Mouse (Mus musculus) heart, postnatal 10 days (tissue): Measurements from ENCODE around the gene Tymp. TPM values are rescaled to one million over a fixed set of nuclear protein-coding genes. Genes with fewer than 3 reads are reported as not detected.

Experiments used
- DNase-seq, 2 experiments: peaks; one replicate each; pipeline ENCODE4 v3.0.0; 2021
- intact Hi-C: fragments of 180-260 bp; cut with DNase I; formaldehyde crosslinking; loops from one replicate; pipeline ENCODE4 v1.15.1; 2025
- total RNA-seq, 2 experiments: library from RNA; stranded (reverse); gene quantifications; 2 replicates each; pipeline ENCODE4 v1.2.3; 2021

Gene Tymp
- under 1 TPM; 0.31 to 0.64 TPM for total RNA-seq

GRCm38 (mm10) chr15:89376957-89377356 lies at the start of gene Tymp:
Gene Tymp, minus strand, starts transcription at chr15:89377039.
- DNase-seq, result no peak
- intact Hi-C loops, result loop anchor here (5.0 kb wide), 1 partner anchor 150 kb away; no protein-coding TSS in a partner anchor

- peak; percentile 85 to 90 for DNase-seq
- intact Hi-C loops, result no loop called here
Measured at GRCm38 (mm10) chr15:89425711-89426121, 48.9 kb upstream of the Tymp start, which contains the start of gene Cpt1b. Gene Cpt1b, minus strand, starts transcription at chr15:89425863.

GRCm38 (mm10) chr15:89424621-89425020 lies 47.8 kb upstream of the Tymp start:
- no peak for DNase-seq
- intact Hi-C loops, result no loop called here

DNA sequence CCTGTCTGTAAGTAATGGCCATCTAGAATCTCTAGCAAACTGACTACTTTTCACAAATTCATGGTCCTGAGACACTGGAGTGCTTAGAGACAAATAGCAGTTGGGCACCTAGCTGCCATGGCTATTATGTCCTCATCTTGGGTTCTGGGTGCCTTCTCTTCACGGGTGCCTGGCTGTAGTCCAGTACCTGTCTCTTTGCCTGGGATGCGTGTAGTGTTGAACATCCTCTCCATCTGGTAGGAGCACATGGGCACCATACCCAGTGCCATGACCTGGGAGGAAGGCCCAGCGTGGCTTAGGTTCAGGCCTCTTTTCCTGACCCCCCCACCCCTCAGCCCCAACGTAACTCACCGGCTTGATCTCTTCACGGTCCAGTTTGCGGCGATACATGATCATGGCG lies 45.1 kb upstream of the Tymp start:
- no peak for DNase-seq
- intact Hi-C loops, result no loop called here

- intact Hi-C loops, result no loop called here
- DNase-seq, result peak; percentile 67 to 70
Measured at GRCm38 (mm10) chr15:89415282-89415681, 38.4 kb upstream of the Tymp start.

DNA sequence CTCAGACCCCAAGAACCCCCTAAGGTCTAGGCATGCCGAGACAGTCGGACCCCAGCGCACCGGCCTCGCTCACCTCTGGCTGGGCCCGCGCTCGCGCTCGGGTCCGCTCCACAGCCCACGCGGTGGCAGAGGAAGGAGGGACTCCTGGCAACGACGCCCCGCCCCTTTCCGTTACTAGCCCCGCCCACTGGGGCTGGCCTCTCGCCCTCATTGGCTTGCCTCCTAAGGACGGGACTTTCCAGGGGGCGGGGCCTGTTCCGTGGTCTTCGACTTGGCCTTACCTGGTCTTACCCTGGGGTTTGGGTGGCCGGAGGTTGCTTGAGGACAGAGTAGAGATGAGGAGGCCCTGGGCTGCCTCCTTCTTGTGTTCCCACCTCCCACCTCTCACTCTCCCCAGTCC lies 33.3 kb upstream of the Tymp start, which contains the start of gene Syce3:
Gene Syce3, minus strand, starts transcription at position 386 of the 400 bp plus-strand sequence.
- no peak for DNase-seq
- intact Hi-C loops, result no loop called here

- no peak for DNase-seq
- intact Hi-C loops, result no loop called here
Measured at GRCm38 (mm10) chr15:89406691-89407090, 29.9 kb upstream of the Tymp start.

- no peak for DNase-seq
- intact Hi-C loops, result no loop called here
Measured at GRCm38 (mm10) chr15:89404831-89405623, 28.2 kb upstream of the Tymp start.

DNA sequence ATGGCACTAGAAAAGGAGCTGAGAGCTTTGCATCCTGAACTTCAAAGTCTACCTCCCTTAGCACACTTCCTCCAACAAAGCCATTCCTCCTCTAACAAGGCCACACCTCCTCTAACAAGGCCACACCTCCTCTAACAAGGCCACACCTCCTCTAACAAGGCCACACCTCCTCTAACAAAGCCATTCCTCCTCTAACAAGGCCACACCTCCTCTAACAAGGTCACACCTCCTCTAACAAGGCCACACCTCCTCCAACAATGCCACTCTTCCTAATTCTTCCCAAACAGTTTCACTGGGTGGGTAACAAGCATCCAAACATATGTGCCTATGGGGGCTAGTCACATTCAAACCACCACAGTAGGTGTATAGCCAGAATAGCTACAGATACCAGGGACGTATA lies 25.6 kb upstream of the Tymp start:
- DNase-seq, result no peak
- intact Hi-C loops, result no loop called here

- intact Hi-C loops, result no loop called here
- DNase-seq, result no peak
Measured at GRCm38 (mm10) chr15:89399716-89400115, 22.9 kb upstream of the Tymp start.

DNA sequence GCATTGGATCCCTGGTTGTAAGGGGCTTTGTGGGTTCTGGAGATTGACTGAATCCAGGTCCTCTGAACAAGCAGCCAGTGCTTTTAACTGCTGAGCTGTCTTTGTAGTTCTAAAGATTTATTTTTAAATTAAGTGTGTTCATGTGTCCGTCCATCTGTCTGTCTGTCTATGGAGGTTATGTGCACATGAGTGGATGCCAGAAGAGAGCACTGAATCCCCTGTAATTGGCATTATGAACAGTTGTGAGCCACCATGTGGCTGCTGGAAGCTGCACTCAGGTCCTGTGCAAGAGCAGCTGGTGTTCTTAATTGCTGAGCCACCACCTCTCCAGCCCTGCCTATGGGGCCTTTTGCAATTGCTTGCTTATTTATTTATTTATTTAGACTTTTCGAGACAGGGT lies 21.3 kb upstream of the Tymp start:
- no peak for DNase-seq
- intact Hi-C loops, result no loop called here

- intact Hi-C loops, result no loop called here
- no peak for DNase-seq
Measured at GRCm38 (mm10) chr15:89396883-89397282, 20.0 kb upstream of the Tymp start.

GRCm38 (mm10) chr15:89390081-89390480 lies 13.2 kb upstream of the Tymp start:
- intact Hi-C loops, result no loop called here
- DNase-seq, result no peak

DNA sequence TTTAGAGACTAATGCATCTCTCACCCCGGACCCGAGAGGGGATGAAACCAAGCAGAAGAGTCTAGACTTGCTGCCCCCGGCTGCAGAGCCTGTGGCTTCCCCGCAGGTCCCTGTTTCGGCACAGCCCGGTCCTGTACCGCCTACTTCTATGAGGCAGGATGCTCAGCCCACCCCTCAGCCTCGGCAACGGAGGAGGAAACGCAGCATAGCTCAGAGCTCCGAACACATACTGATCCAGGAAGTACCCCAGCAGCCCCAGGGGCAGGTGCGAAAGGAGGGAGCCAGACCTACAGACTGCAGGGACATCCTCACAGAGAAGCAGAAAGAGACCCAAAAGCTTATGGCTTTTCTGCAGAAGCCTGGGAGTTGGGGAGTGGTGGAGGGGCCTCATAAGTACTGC lies 10.3 kb upstream of the Tymp start:
- intact Hi-C loops, result no loop called here
- DNase-seq, result no peak

- DNase-seq, result no peak
- intact Hi-C loops, result no loop called here
Measured at GRCm38 (mm10) chr15:89384617-89385016, 7.8 kb upstream of the Tymp start, which contains the start of gene Klhdc7b. Gene Klhdc7b, plus strand, starts transcription at chr15:89384917.

- peak in 1 of 2 experiments; percentile 35 for DNase-seq
Measured at GRCm38 (mm10) chr15:89379429-89379828, 2.6 kb upstream of the Tymp start.

DNA sequence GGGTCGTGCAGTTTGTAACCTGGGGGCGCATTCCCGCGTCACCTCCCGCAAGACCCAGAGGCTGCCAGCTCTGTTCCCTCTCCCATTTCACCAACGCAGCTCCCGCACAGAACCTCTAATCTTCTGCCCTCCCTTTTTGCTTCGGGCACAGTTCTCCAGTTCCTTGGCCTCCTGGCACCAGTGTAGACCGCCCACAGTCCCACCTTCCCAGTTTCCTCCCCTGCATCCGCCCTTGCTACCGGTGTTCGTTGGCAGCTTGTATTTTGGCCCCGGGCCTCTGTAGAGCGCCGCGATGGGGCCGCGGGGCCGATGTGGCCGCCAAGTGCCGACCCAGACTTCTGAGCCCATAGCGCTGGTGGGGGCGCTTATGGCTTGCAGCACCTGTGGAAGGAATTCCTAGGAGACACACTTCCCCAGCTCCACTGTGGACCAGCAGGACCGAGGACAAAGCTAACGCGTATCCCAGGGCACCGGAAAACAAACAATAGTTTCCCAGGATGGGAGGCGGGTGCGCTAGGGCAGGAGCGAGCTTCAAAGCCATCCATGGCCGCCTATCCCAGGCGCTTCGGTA lies 2.1 kb upstream of the Tymp start, which contains the start of gene Odf3b:
Gene Odf3b, minus strand, starts transcription at position 452 of the 571 bp plus-strand sequence.
- intact Hi-C loops, result loop anchor here (2.0 to 5.0 kb wide), 2 partner anchors 50 to 148 kb away; partner anchors contain the start of genes C730034F03Rik, Chkb and Gm44502
- DNase-seq, result peak; percentile 54 to 57

More at GRCm38 (mm10) chr15:89379429-89379828, 2.6 kb upstream of the Tymp start:
- intact Hi-C loops, result loop anchor here (2.0 to 5.0 kb wide), 2 partner anchors 49 to 148 kb away; partner anchors contain the start of genes C730034F03Rik, Chkb and Gm44502

DNA sequence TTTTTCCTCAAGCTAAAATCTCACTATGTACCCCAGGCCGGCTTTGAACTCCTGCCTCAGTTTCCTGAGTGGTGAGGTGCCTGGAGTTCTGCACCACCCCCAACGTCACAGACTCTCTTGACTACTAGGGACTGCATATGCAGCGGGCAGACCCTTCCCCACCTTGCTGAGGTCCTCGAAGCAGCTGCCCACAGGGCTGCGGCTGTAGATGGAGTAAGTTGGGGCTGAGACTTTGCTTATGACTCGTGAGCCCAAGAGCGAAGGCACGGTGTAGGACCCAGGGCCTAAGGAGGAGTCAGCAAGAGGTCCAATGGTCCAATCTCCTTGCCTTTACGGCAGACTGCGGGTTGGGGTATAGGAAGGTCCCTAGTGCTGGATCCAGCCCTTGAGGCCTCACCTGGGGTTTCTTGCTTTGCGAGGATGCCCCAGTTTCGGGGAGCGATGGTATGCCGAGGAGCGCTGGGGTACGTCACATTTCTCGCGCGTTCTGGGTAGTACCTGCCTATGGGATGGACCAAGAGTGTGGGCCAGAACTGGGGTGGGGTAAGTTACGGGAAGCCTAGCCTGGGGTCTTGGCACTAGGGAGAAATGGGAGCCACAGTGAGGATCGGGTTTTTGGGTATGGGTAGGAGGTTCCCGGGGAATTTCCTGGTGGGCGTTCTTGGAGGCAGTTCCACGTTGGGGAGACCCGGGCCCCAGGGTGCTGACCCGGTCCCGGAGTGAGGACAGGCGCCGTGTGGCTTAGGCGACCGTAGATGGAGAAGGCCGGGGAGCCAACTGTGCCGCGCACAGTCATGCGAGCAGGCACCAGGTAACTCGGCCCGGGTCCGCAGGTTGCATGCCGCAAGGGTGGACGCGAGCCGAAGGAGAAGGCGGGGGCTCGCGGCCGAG lies 1.3 kb upstream of the Tymp start:
- intact Hi-C loops, result loop anchor here (2.0 to 5.0 kb wide), 2 partner anchors 51 to 149 kb away; partner anchors contain the start of genes C730034F03Rik, Chkb and Gm44502
- no peak for DNase-seq

DNA sequence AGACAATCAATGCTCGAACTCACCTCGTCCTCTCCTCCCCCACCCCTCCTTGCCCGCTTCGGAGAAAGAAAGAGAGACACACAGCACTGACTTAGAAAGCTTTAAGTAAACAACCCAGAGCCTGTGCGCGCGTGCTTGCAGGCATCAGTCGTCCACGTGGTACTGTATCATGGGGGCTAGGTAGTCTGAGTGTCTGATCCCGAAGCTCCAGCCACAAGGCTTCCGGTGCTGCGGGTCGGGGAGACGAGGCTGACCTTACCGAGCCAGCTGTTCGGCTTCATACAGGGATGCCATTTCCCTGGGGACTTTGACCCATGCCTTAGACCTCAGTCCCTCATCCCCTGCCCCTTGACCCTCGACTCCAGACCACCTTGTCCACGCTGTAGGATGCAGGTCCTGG lies 523 bp upstream of the Tymp start:
- intact Hi-C loops, result loop anchor here (5.0 kb wide), 1 partner anchor 150 kb away; no protein-coding TSS in a partner anchor
- DNase-seq, result no peak

- no peak for DNase-seq
- intact Hi-C loops, result loop anchor here (5.0 kb wide), 1 partner anchor 151 kb away; no protein-coding TSS in a partner anchor
Measured at GRCm38 (mm10) chr15:89376040-89376439, 799 bp downstream of the Tymp start.
